Mouse (Mus musculus): ENCODE data around the gene Prrx1. TPM values are rescaled to one million over a fixed set of nuclear protein-coding genes. Genes with fewer than 3 reads are reported as not detected.

Prrx1 gene
- polyA plus RNA-seq, 1 experiment from 2014 or later: 3.4 TPM

GRCm38 (mm10) chr1:163314829-163315301 lies 1.4 kb upstream of the Prrx1 start:
- Histone ChIP-seq H3K4me2 (ENCODE audit: low read length) (peak overlapping the region; percentile 69), H3K4me3 (ENCODE audit: low read depth, low read length) (peak overlapping the region; percentile 23), H3K27me3 (ENCODE audit: control insufficient read depth, insufficient read depth, low read depth, low read length) (peaks cover 34% of the 10 kb centered on the region), H3K9me3 (replicated peaks; ENCODE audit: control insufficient read depth, low read length, poor library complexity, severe bottlenecking) (no peaks in the 10 kb centered on the region), H3K4me1 (ENCODE audit: control insufficient read depth, insufficient read depth, low read length) (peaks cover 31% of the 10 kb centered on the region), H3K36me3 (ENCODE audit: control insufficient read depth, insufficient read depth, low read length) (no peaks in the 10 kb centered on the region), H3K27ac (ENCODE audit: low read length) (no peak overlapping the region), H3K9ac (ENCODE audit: low read depth, low read length) (no peak overlapping the region)
- WGBS: 1% methylated on average over 23 of the region's 23 CpGs
- no peak for ATAC-seq

- Histone ChIP-seq H3K27me3 (ENCODE audit: control insufficient read depth, insufficient read depth, low read depth, low read length) (peaks cover 41% of the 10 kb centered on the region), H3K27ac (ENCODE audit: low read length) (no peak overlapping the region), H3K4me3 (ENCODE audit: low read depth, low read length) (peak overlapping the region; percentile 39), H3K4me2 (ENCODE audit: low read length) (peak overlapping the region; percentile 69), H3K9me3 (replicated peaks; ENCODE audit: control insufficient read depth, low read length, poor library complexity, severe bottlenecking) (no peaks in the 10 kb centered on the region), H3K4me1 (ENCODE audit: control insufficient read depth, insufficient read depth, low read length) (peaks cover 31% of the 10 kb centered on the region), H3K36me3 (ENCODE audit: control insufficient read depth, insufficient read depth, low read length) (no peaks in the 10 kb centered on the region), H3K9ac (ENCODE audit: low read depth, low read length) (no peak overlapping the region)
- under 1% methylated on average over 21 of the region's 21 CpGs for WGBS
- ATAC-seq: peak; percentile 59
Observed at GRCm38 (mm10) chr1:163313921-163314725, 613 bp upstream of the Prrx1 start.

GRCm38 (mm10) chr1:163311861-163312811 lies 1.4 kb downstream of the Prrx1 start:
- Histone ChIP-seq H3K9me3 (replicated peaks; ENCODE audit: control insufficient read depth, low read length, poor library complexity, severe bottlenecking) (no peaks in the 10 kb centered on the region), H3K9ac (ENCODE audit: low read depth, low read length) (peak overlapping the region; percentile 57), H3K36me3 (ENCODE audit: control insufficient read depth, insufficient read depth, low read length) (no peaks in the 10 kb centered on the region), H3K27me3 (ENCODE audit: control insufficient read depth, insufficient read depth, low read depth, low read length) (peaks cover 58% of the 10 kb centered on the region), H3K4me2 (ENCODE audit: low read length) (peak overlapping the region; percentile 69), H3K4me3 (ENCODE audit: low read depth, low read length) (peak overlapping the region; percentile 39), H3K27ac (ENCODE audit: low read length) (no peak overlapping the region), H3K4me1 (ENCODE audit: control insufficient read depth, insufficient read depth, low read length) (peaks cover 38% of the 10 kb centered on the region)
- peak; percentile 41; the same call in 1 of the 2 replicates for ATAC-seq
- under 1% methylated on average over 56 of the region's 59 CpGs for WGBS

- Histone ChIP-seq H3K4me1 (ENCODE audit: control insufficient read depth, insufficient read depth, low read length) (peaks cover 38% of the 10 kb centered on the region), H3K9me3 (replicated peaks; ENCODE audit: control insufficient read depth, low read length, poor library complexity, severe bottlenecking) (no peaks in the 10 kb centered on the region), H3K36me3 (ENCODE audit: control insufficient read depth, insufficient read depth, low read length) (no peaks in the 10 kb centered on the region), H3K27ac (ENCODE audit: low read length) (no peak overlapping the region), H3K4me3 (ENCODE audit: low read depth, low read length) (peak overlapping the region; percentile 39), H3K4me2 (ENCODE audit: low read length) (peak overlapping the region; percentile 69), H3K9ac (ENCODE audit: low read depth, low read length) (peak overlapping the region; percentile 57), H3K27me3 (ENCODE audit: control insufficient read depth, insufficient read depth, low read depth, low read length) (peaks cover 57% of the 10 kb centered on the region)
- ATAC-seq: no peak
- WGBS: 14% methylated on average over 13 of the region's 13 CpGs
Observed at GRCm38 (mm10) chr1:163311006-163311836, 2.3 kb downstream of the Prrx1 start.

DNA sequence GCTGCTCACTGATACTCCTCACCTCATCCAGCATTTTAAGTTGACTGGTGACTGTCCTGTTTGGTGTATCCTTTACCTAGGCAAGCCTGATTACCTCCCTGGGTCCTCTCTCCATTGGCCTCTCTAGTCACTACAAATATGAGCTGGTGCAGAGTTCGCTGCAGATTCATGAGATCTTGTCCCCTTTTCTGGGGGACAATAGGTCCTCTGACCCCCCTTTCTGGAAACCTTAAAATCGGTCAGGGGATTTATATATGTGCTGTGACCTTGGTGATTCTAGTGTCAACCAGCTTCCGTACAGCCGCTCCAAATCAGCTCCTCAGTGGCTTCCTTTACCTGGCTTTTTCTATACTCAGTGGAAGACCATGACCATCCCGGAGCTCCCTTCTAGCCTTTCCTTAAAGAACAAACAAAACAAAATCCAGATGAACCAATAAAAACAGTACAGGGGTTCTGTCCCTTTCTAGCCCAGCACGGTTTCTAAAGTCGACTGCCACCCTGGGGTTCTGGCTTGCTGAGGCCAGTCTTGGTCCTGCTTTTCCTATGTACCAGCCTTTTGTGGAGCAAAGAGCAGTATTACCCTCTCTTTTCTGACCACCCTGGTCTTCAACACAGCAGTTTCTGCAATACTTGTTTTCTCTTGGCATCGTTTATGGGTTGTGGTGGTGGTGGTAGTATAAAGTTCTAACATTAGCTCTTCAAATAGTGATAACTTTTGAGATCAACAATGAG lies 3.3 kb downstream of the Prrx1 start:
- Histone ChIP-seq H3K36me3 (ENCODE audit: control insufficient read depth, insufficient read depth, low read length) (no peaks in the 10 kb centered on the region), H3K4me3 (ENCODE audit: low read depth, low read length) (no peak overlapping the region), H3K4me2 (ENCODE audit: low read length) (no peak overlapping the region; the same call in 1 of the 2 replicates), H3K4me1 (ENCODE audit: control insufficient read depth, insufficient read depth, low read length) (peaks cover 38% of the 10 kb centered on the region), H3K9me3 (replicated peaks; ENCODE audit: control insufficient read depth, low read length, poor library complexity, severe bottlenecking) (no peaks in the 10 kb centered on the region), H3K27ac (ENCODE audit: low read length) (no peak overlapping the region), H3K27me3 (ENCODE audit: control insufficient read depth, insufficient read depth, low read depth, low read length) (peaks cover 47% of the 10 kb centered on the region), H3K9ac (ENCODE audit: low read depth, low read length) (no peak overlapping the region)
- WGBS: 15% methylated on average over 8 of the region's 8 CpGs
- ATAC-seq: no peak

GRCm38 (mm10) chr1:163309466-163309865 lies 4.0 kb downstream of the Prrx1 start:
- Histone ChIP-seq H3K9ac (ENCODE audit: low read depth, low read length) (no peak overlapping the region), H3K4me1 (ENCODE audit: control insufficient read depth, insufficient read depth, low read length) (peaks cover 32% of the 10 kb centered on the region), H3K27me3 (ENCODE audit: control insufficient read depth, insufficient read depth, low read depth, low read length) (peaks cover 44% of the 10 kb centered on the region), H3K27ac (ENCODE audit: low read length) (no peak overlapping the region), H3K4me3 (ENCODE audit: low read depth, low read length) (no peak overlapping the region), H3K36me3 (ENCODE audit: control insufficient read depth, insufficient read depth, low read length) (no peaks in the 10 kb centered on the region), H3K4me2 (ENCODE audit: low read length) (no peak overlapping the region), H3K9me3 (replicated peaks; ENCODE audit: control insufficient read depth, low read length, poor library complexity, severe bottlenecking) (no peaks in the 10 kb centered on the region)
- 19% methylated on average over 2 of the region's 2 CpGs for WGBS
- no peak for ATAC-seq

- no peak overlapping the region for H3K27ac ChIP-seq (ENCODE audit: low read length)
- H3K36me3 ChIP-seq (ENCODE audit: control insufficient read depth, insufficient read depth, low read length): no peaks in the 10 kb centered on the region
- peaks cover 27% of the 10 kb centered on the region for H3K4me1 ChIP-seq (ENCODE audit: control insufficient read depth, insufficient read depth, low read length)
- peak overlapping the region; percentile 44 for H3K4me2 ChIP-seq (ENCODE audit: low read length)
- peaks cover 44% of the 10 kb centered on the region for H3K27me3 ChIP-seq (ENCODE audit: control insufficient read depth, insufficient read depth, low read depth, low read length)
- no peaks in the 10 kb centered on the region for H3K9me3 ChIP-seq (replicated peaks; ENCODE audit: control insufficient read depth, low read length, poor library complexity, severe bottlenecking)
- H3K9ac ChIP-seq (ENCODE audit: low read depth, low read length): no peak overlapping the region
- H3K4me3 ChIP-seq (ENCODE audit: low read depth, low read length): peak overlapping the region; percentile 27
- no peak for ATAC-seq
- WGBS: 3% methylated on average over 24 of the region's 24 CpGs
Observed at GRCm38 (mm10) chr1:163308631-163309030, 4.9 kb downstream of the Prrx1 start.

GRCm38 (mm10) chr1:163307706-163308105 lies 5.8 kb downstream of the Prrx1 start:
- Histone ChIP-seq H3K9ac (ENCODE audit: low read depth, low read length) (no peak overlapping the region), H3K4me2 (ENCODE audit: low read length) (no peak overlapping the region), H3K4me3 (ENCODE audit: low read depth, low read length) (no peak overlapping the region), H3K27me3 (ENCODE audit: control insufficient read depth, insufficient read depth, low read depth, low read length) (peaks cover 44% of the 10 kb centered on the region), H3K9me3 (replicated peaks; ENCODE audit: control insufficient read depth, low read length, poor library complexity, severe bottlenecking) (no peaks in the 10 kb centered on the region), H3K4me1 (ENCODE audit: control insufficient read depth, insufficient read depth, low read length) (peaks cover 20% of the 10 kb centered on the region), H3K36me3 (ENCODE audit: control insufficient read depth, insufficient read depth, low read length) (no peaks in the 10 kb centered on the region), H3K27ac (ENCODE audit: low read length) (no peak overlapping the region)
- WGBS: 23% methylated on average over 11 of the region's 11 CpGs
- ATAC-seq: no peak

All from midbrain, embryonic 16.5 days (tissue).